Mouse (Mus musculus) CH12.LX (cell line): Measurements from ENCODE around the gene Gm3854.

Source experiments
- CHD2 ChIP-seq: IDR thresholded peaks from 2 replicates; pipeline ENCODE4 v1.6.1; 2011; ENCODE audit warnings: low read length, improper control_type of control experiment
- CTCF ChIP-seq, 2 experiments: IDR thresholded peaks in 1 of 2; conservative IDR thresholded peaks in 1 of 2; 2 replicates each; pipeline ENCODE4 v1.5.1; 2011 to 2012; ENCODE audit warnings: low read depth in 2 of 2, low read length in 2 of 2, improper control_type of control experiment in 1 of 2, inconsistent platforms in 1 of 2, mild to moderate bottlenecking in 1 of 2, moderate library complexity in 1 of 2
- MAX ChIP-seq: IDR thresholded peaks from 2 replicates; pipeline ENCODE4 v1.6.1; 2011; ENCODE audit warnings: low read length, improper control_type of control experiment
- MEF2A ChIP-seq: IDR thresholded peaks from 2 replicates; pipeline ENCODE4 v1.6.1; 2014; ENCODE audit warnings: low read depth, mild to moderate bottlenecking, inconsistent platforms, low read length, improper control_type of control experiment, borderline replicate concordance
- POLR2A ChIP-seq: IDR thresholded peaks from 2 replicates; pipeline ENCODE4 v1.6.1; 2011; ENCODE audit warnings: low read depth, mild to moderate bottlenecking, improper control_type of control experiment, low read length
- USF1 ChIP-seq: IDR thresholded peaks from 2 replicates; pipeline ENCODE4 v1.6.1; 2014; ENCODE audit warnings: low read depth, mild to moderate bottlenecking, inconsistent platforms, low read length, improper control_type of control experiment
- ZC3H11A ChIP-seq: IDR thresholded peaks from 2 replicates; pipeline ENCODE4 v1.6.1; 2012; ENCODE audit warnings: low read depth, mild to moderate bottlenecking, inconsistent platforms, low read length, improper control_type of control experiment
- ZMIZ1 ChIP-seq: IDR thresholded peaks from 2 replicates; pipeline ENCODE4 v1.6.1; 2012; ENCODE audit warnings: low read depth, mild to moderate bottlenecking, inconsistent platforms, low read length, improper control_type of control experiment
- ZNF384 ChIP-seq: IDR thresholded peaks from 2 replicates; pipeline ENCODE4 v1.6.1; 2012; ENCODE audit warnings: low read depth, low read length, improper control_type of control experiment, inconsistent platforms

DNA sequence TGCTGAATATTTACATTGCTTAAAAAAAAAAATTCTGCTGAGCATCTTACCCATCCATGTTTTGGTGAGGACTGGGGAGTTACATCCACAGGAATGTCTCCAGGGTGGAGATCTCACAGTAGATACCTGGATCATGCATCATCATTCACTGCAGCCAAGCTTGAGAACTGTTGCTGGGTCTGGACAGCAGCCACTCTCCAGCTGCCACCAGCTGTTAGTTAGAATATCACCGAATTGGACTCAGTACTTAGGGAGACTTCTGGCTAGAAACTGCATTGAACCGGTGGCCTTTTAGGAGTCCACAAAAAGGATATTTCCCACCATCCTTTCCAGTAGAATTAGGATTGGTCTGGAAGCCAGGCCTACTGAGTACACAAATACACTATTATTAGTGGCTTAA, 14.6 kb downstream of the Gm3854 start:
- TF ChIP-seq CTCF (conservative IDR thresholded peaks at IDR 0.05 in 1 of 2, IDR thresholded peaks at IDR 0.05 in 1 of 2; ENCODE audit: low read depth in 2 of 2, low read length in 2 of 2) (no peak), MEF2A (no peak), POLR2A (no peak), ZC3H11A (no peak), MAX (no peak), ZMIZ1 (no peak), ZNF384 (no peak), USF1 (no peak), CHD2 (no peak)
